ENCODE assay signal across 16 mouse cellular contexts in the genomic region with DNA sequence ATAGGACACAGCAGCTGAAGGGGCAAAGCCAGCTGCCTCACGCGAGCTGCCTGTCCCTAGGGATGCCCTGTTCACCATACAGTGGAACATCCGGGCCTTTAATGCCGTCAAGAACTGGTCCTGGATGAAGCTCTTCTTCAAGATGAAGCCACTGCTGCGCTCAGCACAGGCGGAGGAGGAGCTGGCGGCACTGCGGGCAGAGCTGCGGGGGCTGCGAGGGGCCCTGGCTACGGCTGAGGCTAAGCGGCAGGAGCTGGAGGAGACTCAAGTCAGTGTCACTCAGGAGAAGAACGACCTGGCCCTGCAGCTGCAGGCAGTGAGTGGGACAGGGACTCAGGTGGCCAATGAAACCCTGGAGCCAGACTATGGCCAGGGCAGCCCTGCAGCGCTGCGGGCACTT. TPM values are rescaled to one million over a fixed set of nuclear protein-coding genes. Genes with fewer than 3 reads are reported as not detected.
DNase-seq lines count a peak whose midpoint lies in the region; ATAC-seq and TF ChIP-seq lines count a peak whose summit lies in the region.
"Had no signal": no experiment of that assay in that cellular context is flagged by ENCODE, and none has a peak within 500 bp of the region (broad histone marks: within the 10 kb centered on the region; RNA-seq: fewer than 3 reads in every experiment).

No protein-coding gene starts in this region.

- peaks cover 19% of the 10 kb centered on the region for H3K4me1 ChIP-seq in cerebellum, adult 2 months (ENCODE audit: control insufficient read depth, insufficient read depth, low read length)
- peaks cover 11% of the 10 kb centered on the region for H3K4me1 ChIP-seq in hindbrain, embryonic 11.5 days (replicated peaks; ENCODE audit: control insufficient read depth, insufficient read depth, low read length)
- H3K4me1 ChIP-seq in hindbrain, postnatal 0 days (ENCODE audit: insufficient read depth, low read length), result no peaks in the 10 kb centered on the region
- H3K4me1 ChIP-seq in neural tube, embryonic 11.5 days (ENCODE audit: control insufficient read depth, insufficient read depth, low read length), result peaks cover 7% of the 10 kb centered on the region
- peaks cover 20% of the 10 kb centered on the region for H3K4me1 ChIP-seq in hindbrain, embryonic 16.5 days (ENCODE audit: control insufficient read depth, insufficient read depth, low read depth, low read length)

- H3K27me3 ChIP-seq in cerebellum, adult 2 months (ENCODE audit: control insufficient read depth, insufficient read depth, low read length), result no peaks in the 10 kb centered on the region
- peaks cover 40% of the 10 kb centered on the region for H3K27me3 ChIP-seq in hindbrain, embryonic 11.5 days (ENCODE audit: control insufficient read depth, insufficient read depth, low read length)
- no peaks in the 10 kb centered on the region for H3K27me3 ChIP-seq in hindbrain, postnatal 0 days (ENCODE audit: insufficient read depth, low read length)
- H3K27me3 ChIP-seq in neural tube, embryonic 11.5 days (ENCODE audit: control insufficient read depth, insufficient read depth, low read length), result peaks cover 39% of the 10 kb centered on the region
- H3K27me3 ChIP-seq in hindbrain, embryonic 16.5 days (replicated peaks; ENCODE audit: control insufficient read depth, insufficient read depth, low read length), result peaks cover 4% of the 10 kb centered on the region
- H3K27me3 ChIP-seq: Patski had no signal

- TF ChIP-seq POLR2A in cerebellum, adult 2 months (IDR thresholded peaks at IDR 0.05; ENCODE audit: borderline replicate concordance, insufficient read depth, low read length), result no peak

- no peak for TF ChIP-seq CTCF in cerebellum, adult 2 months (IDR thresholded peaks at IDR 0.05; ENCODE audit: borderline replicate concordance, insufficient read depth, low read depth, low read length)
- TF ChIP-seq CTCF in hindbrain, postnatal 0 days (IDR thresholded peaks at IDR 0.05; ENCODE audit: low read depth), result no peak

- DNase-seq in cerebellum, postnatal 10 days, result peak; percentile 62 to 69
- no peak for DNase-seq in cerebellum, adult 2 months
- peak; percentile 13 for DNase-seq in hindbrain, embryonic 11.5 days (ENCODE audit: low spot score)
- DNase-seq in hindbrain, postnatal 0 days (ENCODE audit: low spot score), result no peak
- no peak for DNase-seq in neural tube, embryonic 11.5 days (ENCODE audit: low spot score)
- no peak for DNase-seq in neural tube, embryonic 10.5 days (ENCODE audit: extremely low spot score, low spot score)
- no peak for DNase-seq in kidney, adult 8-10 months

- H3K9me3 ChIP-seq in hindbrain, embryonic 11.5 days (ENCODE audit: control insufficient read depth, low read length), result no peaks in the 10 kb centered on the region
- no peaks in the 10 kb centered on the region for H3K9me3 ChIP-seq in hindbrain, postnatal 0 days (ENCODE audit: low read length)
- H3K9me3 ChIP-seq in neural tube, embryonic 11.5 days (ENCODE audit: control insufficient read depth, low read length), result no peaks in the 10 kb centered on the region
- H3K9me3 ChIP-seq in hindbrain, embryonic 16.5 days (ENCODE audit: control insufficient read depth, low read length), result no peaks in the 10 kb centered on the region
- H3K9me3 ChIP-seq: forebrain, embryonic 13.5 days; heart, embryonic 12.5 days; intestine, embryonic 15.5 days had no signal

- no peak overlapping the region for H3K4me3 ChIP-seq in cerebellum, adult 2 months (replicated peaks; ENCODE audit: insufficient read depth, low read depth, low read length)
- no peak overlapping the region for H3K4me3 ChIP-seq in hindbrain, embryonic 11.5 days (ENCODE audit: low read depth, low read length)
- H3K4me3 ChIP-seq in hindbrain, postnatal 0 days (ENCODE audit: low read length), result no peak overlapping the region
- no peak overlapping the region for H3K4me3 ChIP-seq in neural tube, embryonic 11.5 days (ENCODE audit: low read depth, low read length)
- no peak overlapping the region for H3K4me3 ChIP-seq in hindbrain, embryonic 16.5 days (ENCODE audit: low read length)
- H3K4me3 ChIP-seq: forebrain, embryonic 13.5 days; heart, adult 2 months; heart, embryonic 12.5 days; intestine, embryonic 15.5 days had no signal

- H3K27ac ChIP-seq in cerebellum, adult 2 months (ENCODE audit: insufficient read depth, low read length), result no peak overlapping the region
- H3K27ac ChIP-seq in hindbrain, embryonic 11.5 days (ENCODE audit: low read depth, low read length), result no peak overlapping the region
- no peak overlapping the region for H3K27ac ChIP-seq in hindbrain, postnatal 0 days
- H3K27ac ChIP-seq in neural tube, embryonic 11.5 days (ENCODE audit: low read depth, low read length), result no peak overlapping the region
- no peak overlapping the region for H3K27ac ChIP-seq in hindbrain, embryonic 16.5 days (ENCODE audit: low read depth, low read length)
- H3K27ac ChIP-seq: forebrain, embryonic 13.5 days; heart, adult 2 months; intestine, embryonic 15.5 days had no signal

- no peaks in the 10 kb centered on the region for H3K36me3 ChIP-seq in hindbrain, embryonic 11.5 days (ENCODE audit: control insufficient read depth, insufficient read depth, low read length)
- no peaks in the 10 kb centered on the region for H3K36me3 ChIP-seq in hindbrain, postnatal 0 days (ENCODE audit: insufficient read depth, low read length)
- H3K36me3 ChIP-seq in neural tube, embryonic 11.5 days (ENCODE audit: control insufficient read depth, insufficient read depth, low read length), result no peaks in the 10 kb centered on the region
- no peaks in the 10 kb centered on the region for H3K36me3 ChIP-seq in hindbrain, embryonic 16.5 days (ENCODE audit: control insufficient read depth, insufficient read depth, low read length)
- H3K36me3 ChIP-seq: intestine, embryonic 15.5 days had no signal

- H3K4me2 ChIP-seq in hindbrain, embryonic 11.5 days (replicated peaks; ENCODE audit: low read depth, low read length), result 0 out of 2 replicates have a peak overlapping the region, but pooled peaks have one; percentile 3
- no peak overlapping the region for H3K4me2 ChIP-seq in hindbrain, postnatal 0 days (ENCODE audit: low read depth, low read length)
- H3K4me2 ChIP-seq in neural tube, embryonic 11.5 days (ENCODE audit: low read depth), result no peak overlapping the region
- no peak overlapping the region for H3K4me2 ChIP-seq in hindbrain, embryonic 16.5 days (ENCODE audit: low read length)
- H3K4me2 ChIP-seq: forebrain, embryonic 13.5 days; heart, embryonic 12.5 days; intestine, embryonic 15.5 days had no signal

- no peak for ATAC-seq in hindbrain, embryonic 11.5 days (ENCODE audit: low FRiP score)
- ATAC-seq in hindbrain, postnatal 0 days, result no peak
- ATAC-seq in neural tube, embryonic 11.5 days (ENCODE audit: insufficient read depth, low FRiP score, low TSS enrichment), result no peak
- no peak for ATAC-seq in hindbrain, embryonic 16.5 days
- ATAC-seq: forebrain, embryonic 13.5 days; intestine, embryonic 15.5 days; Patski had no signal

- H3K9ac ChIP-seq in hindbrain, embryonic 11.5 days (ENCODE audit: low read depth, low read length), result no peak overlapping the region
- H3K9ac ChIP-seq in hindbrain, postnatal 0 days (replicated peaks; ENCODE audit: low read length), result no peak overlapping the region
- H3K9ac ChIP-seq in neural tube, embryonic 11.5 days (ENCODE audit: low read length), result 0 out of 2 replicates have a peak overlapping the region, but pooled peaks have one; percentile 22
- peak overlapping the region; percentile 11; the same call in 1 of the 2 replicates for H3K9ac ChIP-seq in hindbrain, embryonic 16.5 days (ENCODE audit: low read depth, low read length)
- H3K9ac ChIP-seq: forebrain, embryonic 13.5 days; forebrain, postnatal 0 days; heart, embryonic 12.5 days; intestine, embryonic 15.5 days had no signal

- 35% methylated on average over 15 of the region's 15 CpGs for WGBS in cerebellum, adult 2 months
- 46% methylated on average over 15 of the region's 15 CpGs for WGBS in hindbrain, embryonic 11.5 days
- 42% methylated on average over 15 of the region's 15 CpGs for WGBS in hindbrain, postnatal 0 days
- WGBS in neural tube, embryonic 11.5 days, result 55% methylated on average over 15 of the region's 15 CpGs
- WGBS in hindbrain, embryonic 16.5 days, result 40% methylated on average over 13 of the region's 15 CpGs

RNA-seq across cellular contexts. Expression of gene Myh7b, which starts 15.3 kb away (rescaled TPM):
- 17.6 and 20.8 TPM in 2 replicates for polyA plus RNA-seq in cerebellum, adult 2 months (2012; rRNA removed)
- 0.46 and 0.52 TPM in 2 replicates for polyA plus RNA-seq in hindbrain, embryonic 11.5 days (2014; fragmentation: Nextera tagmentation; extraction: Ambion mirVana)
- 0.18 and 3.1 TPM in 2 replicates for total RNA-seq in hindbrain, postnatal 0 days (2014; rRNA removed)
- polyA plus RNA-seq in hindbrain, postnatal 0 days (2015; fragmentation: Nextera tagmentation; extraction: Ambion mirVana), result 3.4 and 3.9 TPM in 2 replicates
- 1.5 and 1.8 TPM in 2 replicates for polyA plus RNA-seq in neural tube, embryonic 11.5 days (2014; fragmentation: Nextera tagmentation; extraction: Ambion mirVana)
- polyA plus RNA-seq in hindbrain, embryonic 16.5 days (2015; fragmentation: Nextera tagmentation; extraction: Ambion mirVana), result 0.77 and 1.7 TPM in 2 replicates
- polyA plus RNA-seq: activated CD4-positive, CD25-positive, alpha-beta regulatory T cell, adult 4 months; CD4-positive, CD25-positive, alpha-beta regulatory T cell, adult 4 months had no signal

RNA-seq across cellular contexts. Expression of gene Gss, which starts 33.7 kb away (rescaled TPM):
- polyA plus RNA-seq in cerebellum, adult 2 months (2012; rRNA removed), result 25.7 and 26.5 TPM in 2 replicates
- 14.7 and 15.9 TPM in 2 replicates for polyA plus RNA-seq in hindbrain, embryonic 11.5 days (2014; fragmentation: Nextera tagmentation; extraction: Ambion mirVana)
- 5.6 and 14.7 TPM in 2 replicates for total RNA-seq in hindbrain, postnatal 0 days (2014; rRNA removed)
- 15.3 and 15.4 TPM in 2 replicates for polyA plus RNA-seq in hindbrain, postnatal 0 days (2015; fragmentation: Nextera tagmentation; extraction: Ambion mirVana)
- 15.5 and 15.7 TPM in 2 replicates for polyA plus RNA-seq in neural tube, embryonic 11.5 days (2014; fragmentation: Nextera tagmentation; extraction: Ambion mirVana)
- 15.7 and 17.5 TPM in 2 replicates for polyA plus RNA-seq in hindbrain, embryonic 16.5 days (2015; fragmentation: Nextera tagmentation; extraction: Ambion mirVana)

Comparison
In these comparisons a context has a peak if more than half of its experiments do, and no peak if none do; other contexts are left out.
1. DNase-seq: peak in cerebellum, postnatal 10 days (2 of 2) and hindbrain, embryonic 11.5 days (single experiment); none in cerebellum, adult 2 months (0 of 2), hindbrain, postnatal 0 days (single experiment), neural tube, embryonic 11.5 days (single experiment), neural tube, embryonic 10.5 days (single experiment) and kidney, adult 8-10 months (0 of 2).
2. H3K9ac ChIP-seq: peak in neural tube, embryonic 11.5 days (single experiment) and hindbrain, embryonic 16.5 days (single experiment); none in hindbrain, embryonic 11.5 days (single experiment) and hindbrain, postnatal 0 days (single experiment).